Mouse (Mus musculus): ENCODE data around the gene Toe1.

- TF ChIP-seq CTCF (IDR thresholded peaks at IDR 0.05; ENCODE audit: control insufficient read depth, insufficient read depth, low read length) (peak; percentile 32; the same call in 1 of the 2 replicates), POLR2A (IDR thresholded peaks at IDR 0.05; ENCODE audit: borderline replicate concordance, control insufficient read depth, low read depth, low read length) (no peak)
Observed at GRCm38 (mm10) chr4:116786587-116786986, 20.9 kb downstream of the Toe1 start.
